Mouse (Mus musculus) myocyte (in vitro differentiated cells): ENCODE data around the gene Frrs1l. TPM values are rescaled to one million over a fixed set of nuclear protein-coding genes. Genes with fewer than 3 reads are reported as not detected.

ENCODE experiments used
- H3K27me3 ChIP-seq: one replicate; pipeline ENCODE4 v1.6.1; 2011; ENCODE audit not compliant: control insufficient read depth, insufficient read depth, insufficient read length
- H3K36me3 ChIP-seq: one replicate; pipeline ENCODE4 v1.6.1; 2011; ENCODE audit not compliant: control insufficient read depth, insufficient read depth
- H3K4me2 ChIP-seq: one replicate; pipeline ENCODE4 v1.6.1; 2011; ENCODE audit warnings: low read depth, control low read depth
- H3K4me3 ChIP-seq: one replicate; pipeline ENCODE4 v1.5.1; 2011; ENCODE audit warnings: mild to moderate bottlenecking, control low read depth, moderate library complexity
- H3K79me2 ChIP-seq: one replicate; pipeline ENCODE4 v1.6.1; 2011; ENCODE audit not compliant: control insufficient read depth, insufficient read depth
- H3ac ChIP-seq: one replicate; pipeline ENCODE4 v1.6.1; 2011; ENCODE audit not compliant: control insufficient read depth, insufficient read length
- CEBPB ChIP-seq: IDR thresholded peaks from 2 replicates; pipeline ENCODE4 v1.6.1; 2011; ENCODE audit warnings: mild to moderate bottlenecking, moderate library complexity; ENCODE audit not compliant: poor library complexity, insufficient read depth, severe bottlenecking
- E2F4 ChIP-seq: IDR thresholded peaks from one replicate; pipeline ENCODE4 v1.6.1; 2011; ENCODE audit warnings: mild to moderate bottlenecking, control low read depth, moderate library complexity; ENCODE audit not compliant: insufficient read depth
- MAX ChIP-seq: IDR thresholded peaks from one replicate; pipeline ENCODE4 v1.6.1; 2011; ENCODE audit warnings: low read depth, mild to moderate bottlenecking, control low read depth
- MYOD1 ChIP-seq, 3 experiments: IDR thresholded peaks; one replicate each; pipeline ENCODE4 v1.6.1; 2011; ENCODE audit warnings: control low read depth in 2 of 3, low read depth in 2 of 3, mild to moderate bottlenecking in 2 of 3, moderate library complexity in 1 of 3; ENCODE audit not compliant: insufficient read length in 2 of 3, control insufficient read depth in 1 of 3
- MYOG ChIP-seq, 3 experiments: IDR thresholded peaks; one replicate each; pipeline ENCODE4 v1.6.1; 2011; ENCODE audit warnings: control low read depth in 2 of 3, low read depth in 2 of 3, mild to moderate bottlenecking in 2 of 3; ENCODE audit not compliant: insufficient read length in 2 of 3, control insufficient read depth in 1 of 3, insufficient read depth in 1 of 3
- POLR2A ChIP-seq: IDR thresholded peaks from one replicate; pipeline ENCODE4 v1.6.1; 2011; ENCODE audit warnings: low read depth, mild to moderate bottlenecking, control low read depth, moderate library complexity; ENCODE audit not compliant: insufficient read length
- POLR2AphosphoS2 ChIP-seq: IDR thresholded peaks from one replicate; pipeline ENCODE4 v1.6.1; 2011; ENCODE audit warnings: low read depth, control low read depth; ENCODE audit not compliant: insufficient read length
- REST ChIP-seq: IDR thresholded peaks from one replicate; pipeline ENCODE4 v1.6.1; 2011; ENCODE audit warnings: mild to moderate bottlenecking, control low read depth, moderate library complexity; ENCODE audit not compliant: insufficient read depth, insufficient read length
- SRF ChIP-seq: IDR thresholded peaks from one replicate; pipeline ENCODE4 v1.6.1; 2011; ENCODE audit warnings: low read depth; ENCODE audit not compliant: control insufficient read depth, insufficient read length
- TCF12 ChIP-seq: IDR thresholded peaks from one replicate; pipeline ENCODE4 v1.6.1; 2011; ENCODE audit warnings: mild to moderate bottlenecking, control low read depth; ENCODE audit not compliant: poor library complexity, insufficient read depth, severe bottlenecking
- TCF3 ChIP-seq: IDR thresholded peaks from one replicate; pipeline ENCODE4 v1.6.1; 2011; ENCODE audit warnings: low read depth, control low read depth; ENCODE audit not compliant: insufficient read length
- USF1 ChIP-seq: IDR thresholded peaks from one replicate; pipeline ENCODE4 v1.6.1; 2011; ENCODE audit warnings: low read depth, mild to moderate bottlenecking, control low read depth, moderate library complexity
- polyA plus RNA-seq: library from polyadenylated mRNA; unstranded; fragments of >200 nt; fragmentation: generic; extraction: Trizol; gene quantifications from one replicate; pipeline ENCODE4 v1.2.1, GENCODE M21; 2012; ENCODE audit warnings: missing spikeins

Frrs1l gene
- polyA plus RNA-seq, 1 experiment, result not detected

GRCm38 (mm10) chr4:56914761-56915160, 75.4 kb downstream of the Frrs1l start:
- peaks cover 47% of the 10 kb centered on the region for H3K36me3 ChIP-seq

GRCm38 (mm10) chr4:56914338-56914737, 75.9 kb downstream of the Frrs1l start:
- H3K79me2 ChIP-seq, result no peaks in the 10 kb centered on the region
- H3K4me2 ChIP-seq, result no peak overlapping the region
- no peak for TF ChIP-seq TCF12
- no peak for TF ChIP-seq E2F4
- no peak for TF ChIP-seq TCF3
- TF ChIP-seq SRF, result no peak
- TF ChIP-seq MYOD1 (IDR thresholded peaks at IDR 0.05; ENCODE audit: control insufficient read depth in 1 of 3, insufficient read length in 2 of 3, low read depth in 2 of 3), result no peak
- TF ChIP-seq POLR2A, result no peak
- no peak for TF ChIP-seq REST
- no peak for TF ChIP-seq POLR2AphosphoS2
- no peak for TF ChIP-seq CEBPB
- TF ChIP-seq USF1, result no peak
- no peak for TF ChIP-seq MAX
- peaks cover 51% of the 10 kb centered on the region for H3K36me3 ChIP-seq
- H3ac ChIP-seq, result no peak overlapping the region
- no peaks in the 10 kb centered on the region for H3K27me3 ChIP-seq
- H3K4me3 ChIP-seq, result no peak overlapping the region

More at GRCm38 (mm10) chr4:56914761-56915160, 75.4 kb downstream of the Frrs1l start:
- no peak overlapping the region for H3K4me3 ChIP-seq
- TF ChIP-seq CEBPB, result no peak
- TF ChIP-seq TCF3, result no peak
- TF ChIP-seq SRF, result no peak
- no peak for TF ChIP-seq MYOG (IDR thresholded peaks at IDR 0.05; ENCODE audit: control insufficient read depth in 1 of 3, insufficient read depth in 1 of 3, insufficient read length in 2 of 3, low read depth in 2 of 3)
- no peak for TF ChIP-seq MAX
- no peak for TF ChIP-seq REST
- no peak for TF ChIP-seq TCF12
- TF ChIP-seq E2F4, result no peak
- TF ChIP-seq MYOD1 (IDR thresholded peaks at IDR 0.05; ENCODE audit: control insufficient read depth in 1 of 3, insufficient read length in 2 of 3, low read depth in 2 of 3), result no peak
- TF ChIP-seq POLR2AphosphoS2, result no peak
- TF ChIP-seq POLR2A, result no peak
- no peak for TF ChIP-seq USF1
- H3K4me2 ChIP-seq, result no peak overlapping the region
- no peak overlapping the region for H3ac ChIP-seq
- no peaks in the 10 kb centered on the region for H3K27me3 ChIP-seq
- H3K79me2 ChIP-seq, result no peaks in the 10 kb centered on the region

GRCm38 (mm10) chr4:56912382-56913001, 77.7 kb downstream of the Frrs1l start:
- no peak overlapping the region for H3K4me3 ChIP-seq
- H3K27me3 ChIP-seq, result no peaks in the 10 kb centered on the region
- H3K4me2 ChIP-seq, result no peak overlapping the region
- no peaks in the 10 kb centered on the region for H3K79me2 ChIP-seq
- peaks cover 54% of the 10 kb centered on the region for H3K36me3 ChIP-seq
- no peak for TF ChIP-seq REST
- no peak for TF ChIP-seq POLR2A
- no peak for TF ChIP-seq MYOD1 (IDR thresholded peaks at IDR 0.05; ENCODE audit: control insufficient read depth in 1 of 3, insufficient read length in 2 of 3, low read depth in 2 of 3)
- TF ChIP-seq POLR2AphosphoS2, result no peak
- TF ChIP-seq MYOG (IDR thresholded peaks at IDR 0.05; ENCODE audit: control insufficient read depth in 1 of 3, insufficient read depth in 1 of 3, insufficient read length in 2 of 3, low read depth in 2 of 3), result no peak
- no peak for TF ChIP-seq USF1
- no peak for TF ChIP-seq MAX
- TF ChIP-seq CEBPB, result no peak
- no peak for TF ChIP-seq TCF3
- TF ChIP-seq E2F4, result no peak
- no peak for TF ChIP-seq TCF12
- TF ChIP-seq SRF, result no peak
- no peak overlapping the region for H3ac ChIP-seq

GRCm38 (mm10) chr4:56909568-56909967, 80.6 kb downstream of the Frrs1l start:
- Histone ChIP-seq H3K79me2 (no peaks in the 10 kb centered on the region), H3K4me3 (no peak overlapping the region), H3K36me3 (peaks cover 52% of the 10 kb centered on the region), H3K4me2 (no peak overlapping the region), H3K27me3 (no peaks in the 10 kb centered on the region), H3ac (no peak overlapping the region)
- TF ChIP-seq POLR2A, result no peak
- no peak for TF ChIP-seq TCF3
- TF ChIP-seq TCF12, result no peak
- TF ChIP-seq CEBPB, result no peak
- TF ChIP-seq MAX, result no peak
- TF ChIP-seq POLR2AphosphoS2, result no peak
- no peak for TF ChIP-seq REST
- no peak for TF ChIP-seq E2F4
- no peak for TF ChIP-seq MYOD1 (IDR thresholded peaks at IDR 0.05; ENCODE audit: control insufficient read depth in 1 of 3, insufficient read length in 2 of 3, low read depth in 2 of 3)
- TF ChIP-seq MYOG (IDR thresholded peaks at IDR 0.05; ENCODE audit: control insufficient read depth in 1 of 3, insufficient read depth in 1 of 3, insufficient read length in 2 of 3, low read depth in 2 of 3), result no peak
- no peak for TF ChIP-seq SRF
- no peak for TF ChIP-seq USF1
